Mouse (Mus musculus) liver, adult 2 months (tissue): ENCODE measurements around the gene Eepd1. TPM values are rescaled to one million over a fixed set of nuclear protein-coding genes. Genes with fewer than 3 reads are reported as not detected.

Experiments used
- DNase-seq: peaks from one replicate; pipeline ENCODE4 v3.0.0-alpha.2; 2011; ENCODE audit warnings: low read depth, low spot score; ENCODE audit errors: extremely low read depth
- H3K27ac ChIP-seq: fragments of 200-500 bp; replicated peaks from 2 replicates; pipeline ENCODE4 v1.5.1; 2012; ENCODE audit warnings: low read depth, mild to moderate bottlenecking, control low read depth, inconsistent platforms, low read length; ENCODE audit not compliant: insufficient read depth
- H3K27me3 ChIP-seq: fragments of 200-500 bp; 2 replicates; pipeline ENCODE4 v1.6.1; 2012; ENCODE audit warnings: mild to moderate bottlenecking, moderate library complexity, low read length, inconsistent platforms; ENCODE audit not compliant: control insufficient read depth, insufficient read depth
- H3K36me3 ChIP-seq: fragments of 200-500 bp; 2 replicates; pipeline ENCODE4 v1.6.1; 2012; ENCODE audit warnings: low read length, inconsistent platforms; ENCODE audit not compliant: control insufficient read depth, insufficient read depth
- H3K4me1 ChIP-seq: fragments of 200-500 bp; 2 replicates; pipeline ENCODE4 v1.6.1; 2011; ENCODE audit warnings: low read length; ENCODE audit not compliant: control insufficient read depth, insufficient read depth
- H3K4me3 ChIP-seq: fragments of 200-500 bp; 2 replicates; pipeline ENCODE4 v1.5.1; 2011; ENCODE audit warnings: low read depth, mild to moderate bottlenecking, control low read depth, low read length, moderate library complexity; ENCODE audit not compliant: insufficient read depth
- H3K79me2 ChIP-seq: fragments of 200-500 bp; 2 replicates; pipeline ENCODE4 v1.6.1; 2012; ENCODE audit warnings: inconsistent platforms, mild to moderate bottlenecking, low read length, moderate library complexity; ENCODE audit not compliant: control insufficient read depth, insufficient read depth
- H3K9ac ChIP-seq: fragments of 200-500 bp; 2 replicates; pipeline ENCODE4 v1.6.1; 2012; ENCODE audit warnings: low read depth, mild to moderate bottlenecking, control low read depth, inconsistent platforms, low read length
- CTCF ChIP-seq: fragments of 200-500 bp; IDR thresholded peaks from 2 replicates; pipeline ENCODE4 v1.5.1; 2011; ENCODE audit warnings: low read depth, low read length, control low read depth
- POLR2A ChIP-seq: fragments of 200-500 bp; IDR thresholded peaks from 2 replicates; pipeline ENCODE4 v1.6.1; 2011; ENCODE audit warnings: low read length, control low read depth; ENCODE audit not compliant: insufficient read depth; ENCODE audit errors: extremely low read depth
- WGBS: fragments of 180-500 bp; shearing (Covaris S2); methylation state at CpG from one replicate; pipeline ENCODE4 v1.1.7; 2018; 5-methylcytosine and 5-hydroxymethylcytosine counted together
- polyA plus RNA-seq: library from polyadenylated mRNA; depleted of rRNA; stranded (reverse); fragments of >200 nt; gene quantifications from 2 replicates; pipeline ENCODE4 v1.2.3, GENCODE M21; 2012; rRNA removed
- total RNA-seq: library from RNA; depleted of rRNA; stranded (reverse); fragments of >200 nt; gene quantifications from 2 replicates; pipeline ENCODE4 v1.2.3, GENCODE M21; 2014; rRNA removed

Gene Eepd1
- total and polyA plus RNA-seq, 2 experiments = 10.8 to 27.8 TPM

DNA sequence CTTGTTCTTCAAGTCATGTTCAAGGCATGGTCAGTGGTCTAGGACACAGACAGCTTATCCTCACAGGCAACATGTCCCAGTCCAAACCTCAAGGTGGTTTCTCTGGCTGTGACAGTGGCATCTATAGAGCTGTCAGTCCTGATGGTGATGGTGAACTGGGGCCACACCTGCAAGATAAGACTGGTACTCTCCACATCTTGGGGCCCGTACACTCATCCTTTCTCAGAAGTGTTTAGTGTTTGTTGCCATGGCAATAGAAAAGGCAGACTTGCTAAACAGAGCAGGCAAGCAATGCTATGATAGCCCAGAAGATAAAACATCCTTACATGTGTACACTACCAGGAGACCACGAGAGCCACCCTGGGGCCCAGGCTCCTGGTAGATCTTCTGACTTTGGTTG is 107.2 kb downstream of the Eepd1 start:
- Histone ChIP-seq H3K27ac (no peak overlapping the region), H3K4me1 (peaks cover 27% of the 10 kb centered on the region), H3K36me3 (0 out of 2 replicates have a peak, but pooled peaks cover 2% of the 10 kb centered on the region), H3K79me2 (no peaks in the 10 kb centered on the region), H3K27me3 (no peaks in the 10 kb centered on the region), H3K4me3 (no peak overlapping the region), H3K9ac (no peak overlapping the region)
- TF ChIP-seq CTCF = no peak
- no peak for TF ChIP-seq POLR2A
- no peak for DNase-seq
- 87% methylated on average over 2 of the region's 2 CpGs for WGBS

DNA sequence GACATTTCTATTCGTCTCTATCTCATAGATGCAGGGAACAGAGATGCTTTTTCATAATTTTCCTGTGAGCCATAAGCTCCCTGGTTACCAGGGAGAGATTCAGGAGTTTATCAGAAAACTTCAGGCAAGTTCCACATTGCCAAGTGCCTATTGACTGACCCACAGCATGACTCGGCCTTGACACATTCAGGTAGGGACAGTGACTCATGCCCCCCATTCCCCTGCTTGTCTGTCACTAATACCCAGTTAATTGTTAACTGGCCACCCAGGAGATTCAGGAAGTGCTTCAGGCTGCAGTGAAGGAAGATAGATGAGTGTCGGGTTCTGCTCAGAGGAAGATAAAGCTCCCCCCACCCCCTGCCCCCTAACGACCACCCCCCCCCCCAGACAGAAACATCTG is 109.4 kb downstream of the Eepd1 start:
- H3K27ac ChIP-seq = no peak overlapping the region
- H3K4me3 ChIP-seq = no peak overlapping the region
- TF ChIP-seq POLR2A (no peak), CTCF (no peak)
- peaks cover 16% of the 10 kb centered on the region for H3K36me3 ChIP-seq
- no peaks in the 10 kb centered on the region for H3K27me3 ChIP-seq
- no peak overlapping the region for H3K9ac ChIP-seq
- 12% methylated on average over 4 of the region's 4 CpGs for WGBS
- peak; percentile 89 for DNase-seq
- H3K4me1 ChIP-seq = peaks cover 17% of the 10 kb centered on the region
- no peaks in the 10 kb centered on the region for H3K79me2 ChIP-seq

- Histone ChIP-seq H3K36me3 (peaks cover 16% of the 10 kb centered on the region), H3K27ac (peak overlapping the region; percentile 76), H3K27me3 (no peaks in the 10 kb centered on the region), H3K4me3 (peak overlapping the region; percentile 5; the same call in 1 of the 2 replicates), H3K9ac (peak overlapping the region; percentile 48), H3K4me1 (peaks cover 11% of the 10 kb centered on the region), H3K79me2 (no peaks in the 10 kb centered on the region)
- WGBS = 11% methylated on average over 15 of the region's 15 CpGs
- peak; percentile 70 for DNase-seq
- TF ChIP-seq POLR2A (no peak), CTCF (peak; percentile 83)
These were observed 110.3 kb downstream of the Eepd1 start for GRCm38 (mm10) chr9:25591390-25592354.

DNA sequence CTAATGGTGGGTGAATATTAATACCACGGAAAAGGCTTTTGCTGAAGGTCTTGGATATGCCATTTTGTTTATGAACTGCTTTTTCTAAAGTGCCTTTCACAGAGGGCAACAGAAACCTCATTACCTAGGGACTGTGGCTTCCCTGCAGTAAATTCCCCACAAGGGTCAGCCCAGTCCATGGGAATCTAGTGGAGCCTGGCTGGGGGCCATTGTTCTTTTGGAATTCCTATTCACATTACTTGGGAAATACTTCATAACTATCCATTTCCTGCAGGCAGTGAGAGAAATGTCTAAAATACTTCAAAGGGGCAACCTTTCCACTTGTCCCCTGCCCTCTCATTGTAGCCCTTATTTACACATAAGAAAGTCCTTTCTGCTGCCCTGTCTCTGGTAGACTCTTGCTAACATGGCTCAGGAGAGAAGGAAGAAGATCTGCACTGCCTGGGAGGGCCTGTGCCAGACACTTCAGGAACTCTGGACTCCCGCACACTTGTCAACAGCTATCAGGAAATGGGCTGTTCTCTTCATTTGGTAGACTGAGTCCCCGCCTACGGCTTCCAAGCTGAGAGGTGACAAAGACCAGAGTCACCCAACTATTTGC is 111.1 kb downstream of the Eepd1 start:
- Histone ChIP-seq H3K36me3 (peaks cover 16% of the 10 kb centered on the region), H3K9ac (no peak overlapping the region), H3K4me1 (peaks cover 11% of the 10 kb centered on the region), H3K4me3 (no peak overlapping the region), H3K79me2 (no peaks in the 10 kb centered on the region), H3K27ac (no peak overlapping the region), H3K27me3 (no peaks in the 10 kb centered on the region)
- DNase-seq = no peak
- WGBS = 58% methylated on average over 4 of the region's 4 CpGs
- TF ChIP-seq POLR2A = no peak
- no peak for TF ChIP-seq CTCF

GRCm38 (mm10) chr9:25624744-25625143 is 143.4 kb downstream of the Eepd1 start:
- no peaks in the 10 kb centered on the region for H3K27me3 ChIP-seq
- WGBS = 61% methylated on average over 2 of the region's 2 CpGs
- peak; percentile 58 for DNase-seq
- H3K9ac ChIP-seq = no peak overlapping the region
- no peak overlapping the region for H3K27ac ChIP-seq
- H3K4me3 ChIP-seq = no peak overlapping the region
- H3K4me1 ChIP-seq = no peaks in the 10 kb centered on the region
- no peaks in the 10 kb centered on the region for H3K79me2 ChIP-seq
- no peaks in the 10 kb centered on the region for H3K36me3 ChIP-seq
- no peak for TF ChIP-seq CTCF
- no peak for TF ChIP-seq POLR2A

DNA sequence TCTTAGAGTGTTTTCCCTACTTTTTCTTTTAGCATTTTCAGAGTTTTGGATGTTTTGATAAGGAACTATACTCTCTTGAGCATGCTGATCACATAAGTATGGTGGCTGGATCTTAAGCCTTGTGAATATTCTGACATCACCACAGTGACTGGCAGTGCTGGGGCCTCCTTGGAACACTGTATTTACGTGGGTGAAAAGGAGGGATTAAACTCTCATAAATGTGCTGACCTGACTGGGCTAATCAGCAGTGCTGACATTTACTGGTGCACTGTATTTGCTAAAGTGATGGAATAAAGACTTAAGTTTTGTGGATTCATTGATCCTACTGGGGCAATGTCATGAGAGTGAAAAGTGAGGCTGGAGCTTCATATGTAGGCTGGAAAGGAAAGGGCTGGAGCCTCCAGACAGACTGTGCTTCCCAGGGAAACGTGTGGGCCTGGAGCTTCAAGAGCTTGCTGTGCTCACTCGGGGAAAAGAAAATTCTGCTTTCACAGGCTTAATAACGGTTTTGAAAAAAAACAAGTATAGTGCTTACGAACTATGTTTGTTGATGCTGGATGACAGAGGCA is 148.3 kb downstream of the Eepd1 start:
- no peaks in the 10 kb centered on the region for H3K79me2 ChIP-seq
- WGBS = 75% methylated on average over 5 of the region's 5 CpGs
- DNase-seq = no peak
- H3K27me3 ChIP-seq = no peaks in the 10 kb centered on the region
- no peak overlapping the region for H3K27ac ChIP-seq
- no peak overlapping the region for H3K4me3 ChIP-seq
- TF ChIP-seq CTCF (no peak), POLR2A (no peak)
- no peak overlapping the region for H3K9ac ChIP-seq
- no peaks in the 10 kb centered on the region for H3K36me3 ChIP-seq
- no peaks in the 10 kb centered on the region for H3K4me1 ChIP-seq

Other genes starting within 250 kb of the Eepd1 start
- 45.2 and 56.5 TPM in 2 replicates for gene Sept7, start 229.1 kb upstream of the Eepd1 start, total RNA-seq
- gene Sept7, start 229.1 kb upstream of the Eepd1 start, polyA plus RNA-seq = 3.3 and 3.8 TPM in 2 replicates